Mouse (Mus musculus) bone marrow macrophage, adult 2 months (primary cell): ENCODE data around the gene Gabpb2.

ENCODE experiments used
- CTCF ChIP-seq: IDR thresholded peaks from 2 replicates; pipeline ENCODE4 v1.5.1; 2012; ENCODE audit warnings: low read depth, mild to moderate bottlenecking, low read length, moderate library complexity
- POLR2A ChIP-seq: IDR thresholded peaks from 2 replicates; pipeline ENCODE4 v1.6.1; 2012; ENCODE audit warnings: mild to moderate bottlenecking, low read depth, low read length, borderline replicate concordance

DNA sequence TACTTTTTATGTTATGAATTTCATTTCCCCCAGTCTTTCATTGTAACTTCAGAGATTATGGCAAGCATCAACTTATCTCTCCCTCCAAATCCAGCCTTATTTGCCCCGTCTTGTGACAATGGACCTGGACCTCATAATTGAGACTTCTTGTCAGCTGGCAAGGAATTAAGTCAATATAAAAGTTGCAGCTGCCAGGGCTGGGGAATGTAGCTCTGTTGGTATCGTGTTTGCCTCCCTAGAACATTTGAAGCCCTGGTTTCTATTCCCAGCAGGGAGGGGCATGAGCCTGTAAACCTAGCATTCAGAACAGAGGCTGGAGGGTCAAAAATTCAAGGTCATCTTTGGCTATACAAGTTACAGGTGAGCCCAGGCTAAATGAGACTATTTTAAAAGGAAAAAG lies 21.9 kb downstream of the Gabpb2 start:
- TF ChIP-seq POLR2A: no peak
- no peak for TF ChIP-seq CTCF
